Mouse (Mus musculus) A20 (cell line): Measurements from ENCODE around the gene Zfp341.
A peak's percentile ranks its signal among the peaks of the same experiment; 100 is the strongest.

Source experiments
- DNase-seq: peaks from one replicate; pipeline ENCODE4 v3.0.0-alpha.2; 2011; ENCODE audit warnings: low read depth, low spot score

The Zfp341 gene

GRCm38 (mm10) chr2:154613118-154614115 is at the start of gene Zfp341, which contains the start of gene 4930519P11Rik:
TSS of gene Zfp341 (plus strand) at chr2:154613297.
TSS of gene 4930519P11Rik (minus strand) at chr2:154613437.
- peak; percentile 94 for DNase-seq

- DNase-seq = no peak
Observed at GRCm38 (mm10) chr2:154563612-154564170, 49.4 kb upstream of the Zfp341 start.

- DNase-seq = no peak
Observed at GRCm38 (mm10) chr2:154565562-154565961, 47.5 kb upstream of the Zfp341 start.

- DNase-seq = no peak
Observed at GRCm38 (mm10) chr2:154566641-154567040, 46.5 kb upstream of the Zfp341 start.

GRCm38 (mm10) chr2:154567766-154568165 is 45.3 kb upstream of the Zfp341 start:
- DNase-seq = no peak

- DNase-seq = no peak
Observed at GRCm38 (mm10) chr2:154568329-154569070, 44.6 kb upstream of the Zfp341 start.

GRCm38 (mm10) chr2:154569071-154569748 is 43.9 kb upstream of the Zfp341 start:
- peak; percentile 92 for DNase-seq

GRCm38 (mm10) chr2:154569836-154570286 is 43.2 kb upstream of the Zfp341 start, which contains the start of gene E2f1:
TSS of gene E2f1 (minus strand) at chr2:154569892.
- peak; percentile 99 for DNase-seq

- DNase-seq = peak; percentile 66
Observed at GRCm38 (mm10) chr2:154570666-154571065, 42.4 kb upstream of the Zfp341 start.

- peak; percentile 61 for DNase-seq
Observed at GRCm38 (mm10) chr2:154571266-154571665, 41.8 kb upstream of the Zfp341 start.

- no peak for DNase-seq
Observed at GRCm38 (mm10) chr2:154571976-154572375, 41.1 kb upstream of the Zfp341 start.

GRCm38 (mm10) chr2:154572996-154573395 is 40.1 kb upstream of the Zfp341 start:
- no peak for DNase-seq

- peak; percentile 94 for DNase-seq
Observed at GRCm38 (mm10) chr2:154574271-154574670, 38.8 kb upstream of the Zfp341 start.

- peak; percentile 88 for DNase-seq
Observed at GRCm38 (mm10) chr2:154576876-154577743, 36.0 kb upstream of the Zfp341 start.

- peak; percentile 24 for DNase-seq
Observed at GRCm38 (mm10) chr2:154577744-154578067, 35.4 kb upstream of the Zfp341 start.

GRCm38 (mm10) chr2:154580586-154580985 is 32.5 kb upstream of the Zfp341 start:
- no peak for DNase-seq

- DNase-seq = no peak
Observed at GRCm38 (mm10) chr2:154581421-154581820, 31.7 kb upstream of the Zfp341 start.

GRCm38 (mm10) chr2:154583906-154584872 is 28.9 kb upstream of the Zfp341 start:
- DNase-seq = no peak

- no peak for DNase-seq
Observed at GRCm38 (mm10) chr2:154584931-154585601, 28.0 kb upstream of the Zfp341 start.
